Mouse (Mus musculus): ENCODE results near the gene Omp. TPM values are rescaled to one million over a fixed set of nuclear protein-coding genes. Genes with fewer than 3 reads are reported as not detected.

Omp gene
- total and polyA plus RNA-seq, 3 experiments: 0.08 TPM; not detected in 2

GRCm38 (mm10) chr7:98156280-98156665 is 11.0 kb upstream of the Omp start:
- H3K27ac ChIP-seq (ENCODE audit: insufficient read depth, low read depth): no peak overlapping the region
- no peaks in the 10 kb centered on the region for H3K36me3 ChIP-seq (replicated peaks in 1 of 2; ENCODE audit: control insufficient read depth in 1 of 2, insufficient read depth in 1 of 2, low read length in 1 of 2)
- TF ChIP-seq KAT2A (IDR thresholded peaks at IDR 0.05; ENCODE audit: insufficient replicate concordance, low read length) (no peak), E2F4 (IDR thresholded peaks at IDR 0.05; ENCODE audit: insufficient replicate concordance, low read depth, low read length) (no peak), CHD1 (IDR thresholded peaks at IDR 0.05; ENCODE audit: low read depth, low read length) (no peak), POLR2A (IDR thresholded peaks at IDR 0.05; ENCODE audit: low read depth, low read length) (no peak), MAX (IDR thresholded peaks at IDR 0.05; ENCODE audit: low read length) (no peak), ZKSCAN1 (IDR thresholded peaks at IDR 0.05; ENCODE audit: borderline replicate concordance, low read depth, low read length) (no peak), USF2 (conservative IDR thresholded peaks at IDR 0.05; ENCODE audit: low read depth, low read length) (no peak), EP300 (IDR thresholded peaks at IDR 0.05; ENCODE audit: low read length) (no peak)
- no peaks in the 10 kb centered on the region for H3K79me2 ChIP-seq (replicated peaks; ENCODE audit: control insufficient read depth, extremely low read depth, insufficient read depth, poor library complexity, severe bottlenecking)
- H3K4me2 ChIP-seq (ENCODE audit: insufficient read depth, low read depth, poor library complexity, severe bottlenecking): no peak overlapping the region
- no peaks in the 10 kb centered on the region for H3K9me3 ChIP-seq (replicated peaks; ENCODE audit: low read length)
- dilution Hi-C loops (cut with MboI; ENCODE audit: extremely low pct_ligation_motif_present, extremely low pct_unique_long_range_greater_than_20kb, low sequenced_read_pairs): no loop called here
- H3K4me3 ChIP-seq (replicated peaks in 1 of 3; ENCODE audit: low read depth in 2 of 3, low read length in 2 of 3, poor library complexity in 1 of 3): no peak overlapping the region
- DNase-seq (ENCODE audit: extremely low read depth): no peak
- peaks cover 0 to 28% of the 10 kb centered on the region in 2 experiments; a peak in 2 of 4 replicates for H3K4me1 ChIP-seq (ENCODE audit: control insufficient read depth in 1 of 2, insufficient read depth in 2 of 2)
- H3K27me3 ChIP-seq (replicated peaks): peaks cover 5% of the 10 kb centered on the region
- H3K9ac ChIP-seq (ENCODE audit: insufficient read depth, low read depth): no peak overlapping the region
- in situ Hi-C loops (cut with MboI; ENCODE audit: low pct_ligation_motif_present, low pct_unique_long_range_greater_than_20kb, low sequenced_read_pairs): loop anchor here (25.0 kb wide), 1 partner anchor 281 kb away; the partner anchor contains the start of gene Gucy2d

GRCm38 (mm10) chr7:98155546-98156279 is 10.4 kb upstream of the Omp start:
- Histone ChIP-seq H3K36me3 (replicated peaks in 1 of 2; ENCODE audit: control insufficient read depth in 1 of 2, insufficient read depth in 1 of 2, low read length in 1 of 2) (no peaks in the 10 kb centered on the region), H3K27ac (ENCODE audit: insufficient read depth, low read depth) (no peak overlapping the region), H3K9me3 (replicated peaks; ENCODE audit: low read length) (no peaks in the 10 kb centered on the region), H3K4me2 (ENCODE audit: insufficient read depth, low read depth, poor library complexity, severe bottlenecking) (no peak overlapping the region), H3K4me1 (ENCODE audit: control insufficient read depth in 1 of 2, insufficient read depth in 2 of 2) (peaks cover 0 to 28% of the 10 kb centered on the region in 2 experiments; a peak in 2 of 4 replicates), H3K9ac (ENCODE audit: insufficient read depth, low read depth) (no peak overlapping the region), H3K4me3 (replicated peaks in 1 of 3; ENCODE audit: low read depth in 2 of 3, low read length in 2 of 3, poor library complexity in 1 of 3) (no peak overlapping the region), H3K27me3 (replicated peaks) (peaks cover 5% of the 10 kb centered on the region), H3K79me2 (replicated peaks; ENCODE audit: control insufficient read depth, extremely low read depth, insufficient read depth, poor library complexity, severe bottlenecking) (no peaks in the 10 kb centered on the region)
- TF ChIP-seq PAX5 (IDR thresholded peaks at IDR 0.05; ENCODE audit: low read length) (no peak), RAD21 (IDR thresholded peaks at IDR 0.05; ENCODE audit: low read depth, low read length) (peak; percentile 80), ZC3H11A (IDR thresholded peaks at IDR 0.05; ENCODE audit: low read depth, low read length) (peak; percentile 45; the same call in 1 of the 2 replicates), SMC3 (IDR thresholded peaks at IDR 0.05; ENCODE audit: low read depth, low read length) (peak; percentile 91), CTCF (conservative IDR thresholded peaks at IDR 0.05 in 1 of 2, IDR thresholded peaks at IDR 0.05 in 1 of 2; ENCODE audit: low read depth in 2 of 2, low read length in 2 of 2) (peak; percentile 42 to 89; a peak in 3 of 4 replicates)
- dilution Hi-C loops (cut with MboI; ENCODE audit: extremely low pct_ligation_motif_present, extremely low pct_unique_long_range_greater_than_20kb, low sequenced_read_pairs) (no loop called here), in situ Hi-C loops (cut with MboI; ENCODE audit: low pct_ligation_motif_present, low pct_unique_long_range_greater_than_20kb, low sequenced_read_pairs) (loop anchor here (25.0 kb wide), 1 partner anchor 282 kb away; the partner anchor contains the start of gene Gucy2d)
- peak; percentile 45 for DNase-seq (ENCODE audit: extremely low read depth)

GRCm38 (mm10) chr7:98153892-98154291 is 8.6 kb upstream of the Omp start:
- dilution Hi-C loops (cut with MboI; ENCODE audit: extremely low pct_ligation_motif_present, extremely low pct_unique_long_range_greater_than_20kb, low sequenced_read_pairs): no loop called here
- Histone ChIP-seq H3K9me3 (replicated peaks; ENCODE audit: low read length) (no peaks in the 10 kb centered on the region), H3K27ac (ENCODE audit: insufficient read depth, low read depth) (no peak overlapping the region), H3K27me3 (replicated peaks) (peaks cover 10% of the 10 kb centered on the region), H3K4me2 (ENCODE audit: insufficient read depth, low read depth, poor library complexity, severe bottlenecking) (no peak overlapping the region), H3K4me1 (ENCODE audit: control insufficient read depth in 1 of 2, insufficient read depth in 2 of 2) (peaks cover 0 to 28% of the 10 kb centered on the region in 2 experiments; a peak in 2 of 4 replicates), H3K79me2 (replicated peaks; ENCODE audit: control insufficient read depth, extremely low read depth, insufficient read depth, poor library complexity, severe bottlenecking) (no peaks in the 10 kb centered on the region), H3K9ac (ENCODE audit: insufficient read depth, low read depth) (no peak overlapping the region), H3K36me3 (replicated peaks in 1 of 2; ENCODE audit: control insufficient read depth in 1 of 2, insufficient read depth in 1 of 2, low read length in 1 of 2) (no peaks in the 10 kb centered on the region), H3K4me3 (replicated peaks in 1 of 3; ENCODE audit: low read depth in 2 of 3, low read length in 2 of 3, poor library complexity in 1 of 3) (no peak overlapping the region)
- in situ Hi-C loops (cut with MboI; ENCODE audit: low pct_ligation_motif_present, low pct_unique_long_range_greater_than_20kb, low sequenced_read_pairs): loop anchor here (25.0 kb wide), 1 partner anchor 283 kb away; the partner anchor contains the start of gene Gucy2d
- DNase-seq (ENCODE audit: extremely low read depth): no peak
- TF ChIP-seq ZMIZ1 (IDR thresholded peaks at IDR 0.05; ENCODE audit: low read depth, low read length) (no peak), POLR2A (IDR thresholded peaks at IDR 0.05; ENCODE audit: low read depth, low read length) (no peak), ZKSCAN1 (IDR thresholded peaks at IDR 0.05; ENCODE audit: borderline replicate concordance, low read depth, low read length) (no peak), ELF1 (IDR thresholded peaks at IDR 0.05; ENCODE audit: low read depth, low read length) (no peak), JUND (conservative IDR thresholded peaks at IDR 0.05; ENCODE audit: low read depth, low read length) (no peak), NELFE (IDR thresholded peaks at IDR 0.05; ENCODE audit: low read depth, low read length) (no peak)
